Mouse (Mus musculus): ENCODE results near the gene Ovol1. TPM values are rescaled to one million over a fixed set of nuclear protein-coding genes. Genes with fewer than 3 reads are reported as not detected.

Gene Ovol1
- polyA plus RNA-seq (2016; fragmentation: Nextera tagmentation; extraction: Ambion mirVana), result 0.08 and 0.14 TPM in 2 replicates

- Histone ChIP-seq H3K9ac (replicated peaks) (no peak within 1 kb of the TSS), H3K27me3 (peaks cover 95% of the 10 kb centered on the region), H3K27ac (replicated peaks) (no peak within 1 kb of the TSS), H3K4me2 (replicated peaks) (peak within 1 kb of the TSS; percentile 51), H3K4me3 (peak within 1 kb of the TSS; percentile 34), H3K4me1 (peaks cover 14% of the 10 kb centered on the region), H3K9me3 (no peaks in the 10 kb centered on the region), H3K36me3 (no peaks in the 10 kb centered on the region)
- WGBS, result under 1% methylated on average over 57 of the region's 57 CpGs
- ATAC-seq (ENCODE audit: low FRiP score, low read depth), result no peak
Observed at GRCm38 (mm10) chr19:5560457-5561041, at the start of gene Ovol1. TSS of gene Ovol1 (minus strand) at chr19:5560646.

GRCm38 (mm10) chr19:5609547-5610404 lies 49.3 kb upstream of the Ovol1 start, which contains the start of gene Kat5:
TSS of gene Kat5 (minus strand) at chr19:5610237.
- peaks cover 42% of the 10 kb centered on the region for H3K36me3 ChIP-seq
- H3K9me3 ChIP-seq, result no peaks in the 10 kb centered on the region
- H3K4me3 ChIP-seq, result peak within 1 kb of the TSS; percentile 74
- under 1% methylated on average over 52 of the region's 55 CpGs for WGBS
- peak within 1 kb of the TSS; percentile 79 for H3K9ac ChIP-seq (replicated peaks)
- peak; percentile 93 for ATAC-seq (ENCODE audit: low FRiP score, low read depth)
- peaks cover 25% of the 10 kb centered on the region for H3K4me1 ChIP-seq
- H3K27me3 ChIP-seq, result peaks cover 6% of the 10 kb centered on the region; the same call in 1 of the 2 replicates
- peak within 1 kb of the TSS; percentile 99 for H3K27ac ChIP-seq (replicated peaks)
- H3K4me2 ChIP-seq (replicated peaks), result peak within 1 kb of the TSS; percentile 57

- Histone ChIP-seq H3K4me3 (peak overlapping the region; percentile 74), H3K9ac (replicated peaks) (peak overlapping the region; percentile 79), H3K9me3 (no peaks in the 10 kb centered on the region), H3K27ac (replicated peaks) (peak overlapping the region; percentile 99), H3K4me1 (peaks cover 25% of the 10 kb centered on the region), H3K27me3 (peaks cover 5% of the 10 kb centered on the region; the same call in 1 of the 2 replicates), H3K36me3 (peaks cover 48% of the 10 kb centered on the region), H3K4me2 (replicated peaks) (peak overlapping the region; percentile 57)
- no peak for ATAC-seq (ENCODE audit: low FRiP score, low read depth)
- WGBS, result 66% methylated on average over 10 of the region's 10 CpGs
Observed at GRCm38 (mm10) chr19:5609171-5609546, 48.7 kb upstream of the Ovol1 start.

- Histone ChIP-seq H3K4me1 (peaks cover 28% of the 10 kb centered on the region), H3K4me2 (replicated peaks) (peak overlapping the region; percentile 57), H3K9me3 (no peaks in the 10 kb centered on the region), H3K36me3 (peaks cover 53% of the 10 kb centered on the region), H3K27ac (replicated peaks) (peak overlapping the region; percentile 99; the same call in 1 of the 2 replicates), H3K27me3 (peaks cover 5% of the 10 kb centered on the region; the same call in 1 of the 2 replicates), H3K9ac (replicated peaks) (peak overlapping the region; percentile 79), H3K4me3 (peak overlapping the region; percentile 74)
- ATAC-seq (ENCODE audit: low FRiP score, low read depth), result no peak
- WGBS, result 97% methylated on average over 13 of the region's 13 CpGs
Observed at GRCm38 (mm10) chr19:5608707-5609106, 48.3 kb upstream of the Ovol1 start.

GRCm38 (mm10) chr19:5607705-5608410 lies 47.4 kb upstream of the Ovol1 start:
- Histone ChIP-seq H3K9me3 (no peaks in the 10 kb centered on the region), H3K4me3 (0 out of 2 replicates have a peak overlapping the region, but pooled peaks have one; percentile 74), H3K4me1 (peaks cover 37% of the 10 kb centered on the region), H3K27ac (replicated peaks) (no peak overlapping the region), H3K27me3 (no peaks in the 10 kb centered on the region), H3K36me3 (peaks cover 61% of the 10 kb centered on the region), H3K9ac (replicated peaks) (no peak overlapping the region), H3K4me2 (replicated peaks) (0 out of 2 replicates have a peak overlapping the region, but pooled peaks have one; percentile 57)
- no peak for ATAC-seq (ENCODE audit: low FRiP score, low read depth)
- 97% methylated on average over 26 of the region's 26 CpGs for WGBS

GRCm38 (mm10) chr19:5606196-5606595 lies 45.8 kb upstream of the Ovol1 start:
- WGBS, result 87% methylated on average over 8 of the region's 8 CpGs
- Histone ChIP-seq H3K9ac (replicated peaks) (no peak overlapping the region), H3K4me1 (peaks cover 47% of the 10 kb centered on the region), H3K4me3 (no peak overlapping the region), H3K36me3 (peaks cover 63% of the 10 kb centered on the region), H3K27me3 (no peaks in the 10 kb centered on the region), H3K9me3 (no peaks in the 10 kb centered on the region), H3K27ac (replicated peaks) (no peak overlapping the region), H3K4me2 (replicated peaks) (no peak overlapping the region)
- ATAC-seq (ENCODE audit: low FRiP score, low read depth), result no peak

GRCm38 (mm10) chr19:5605126-5605525 lies 44.7 kb upstream of the Ovol1 start:
- Histone ChIP-seq H3K27me3 (no peaks in the 10 kb centered on the region), H3K27ac (replicated peaks) (no peak overlapping the region), H3K9ac (replicated peaks) (no peak overlapping the region), H3K4me3 (no peak overlapping the region), H3K4me1 (peaks cover 38% of the 10 kb centered on the region), H3K36me3 (peaks cover 63% of the 10 kb centered on the region), H3K4me2 (replicated peaks) (no peak overlapping the region), H3K9me3 (no peaks in the 10 kb centered on the region)
- WGBS, result 95% methylated on average over 7 of the region's 7 CpGs
- ATAC-seq (ENCODE audit: low FRiP score, low read depth), result no peak

GRCm38 (mm10) chr19:5603664-5604063 lies 43.2 kb upstream of the Ovol1 start:
- no peaks in the 10 kb centered on the region for H3K27me3 ChIP-seq
- H3K36me3 ChIP-seq, result peaks cover 59% of the 10 kb centered on the region
- no peak overlapping the region for H3K4me2 ChIP-seq (replicated peaks)
- no peak overlapping the region for H3K27ac ChIP-seq (replicated peaks)
- no peaks in the 10 kb centered on the region for H3K9me3 ChIP-seq
- H3K4me3 ChIP-seq, result no peak overlapping the region
- no peak for ATAC-seq (ENCODE audit: low FRiP score, low read depth)
- WGBS, result 88% methylated on average over 7 of the region's 7 CpGs
- peaks cover 31% of the 10 kb centered on the region for H3K4me1 ChIP-seq
- H3K9ac ChIP-seq (replicated peaks), result no peak overlapping the region

GRCm38 (mm10) chr19:5601752-5602541 lies 41.5 kb upstream of the Ovol1 start, which contains the start of gene Rnaseh2c:
TSS of gene Rnaseh2c (plus strand) at chr19:5601873.
- Histone ChIP-seq H3K27ac (replicated peaks) (peak within 1 kb of the TSS; percentile 87), H3K9ac (replicated peaks) (peak within 1 kb of the TSS; percentile 95), H3K4me1 (peaks cover 23% of the 10 kb centered on the region), H3K27me3 (no peaks in the 10 kb centered on the region), H3K4me2 (replicated peaks) (peak within 1 kb of the TSS; percentile 81), H3K4me3 (peak within 1 kb of the TSS; percentile 92), H3K36me3 (peaks cover 42% of the 10 kb centered on the region), H3K9me3 (no peaks in the 10 kb centered on the region)
- WGBS, result under 1% methylated on average over 64 of the region's 64 CpGs
- ATAC-seq (ENCODE audit: low FRiP score, low read depth), result peak; percentile 89

DNA sequence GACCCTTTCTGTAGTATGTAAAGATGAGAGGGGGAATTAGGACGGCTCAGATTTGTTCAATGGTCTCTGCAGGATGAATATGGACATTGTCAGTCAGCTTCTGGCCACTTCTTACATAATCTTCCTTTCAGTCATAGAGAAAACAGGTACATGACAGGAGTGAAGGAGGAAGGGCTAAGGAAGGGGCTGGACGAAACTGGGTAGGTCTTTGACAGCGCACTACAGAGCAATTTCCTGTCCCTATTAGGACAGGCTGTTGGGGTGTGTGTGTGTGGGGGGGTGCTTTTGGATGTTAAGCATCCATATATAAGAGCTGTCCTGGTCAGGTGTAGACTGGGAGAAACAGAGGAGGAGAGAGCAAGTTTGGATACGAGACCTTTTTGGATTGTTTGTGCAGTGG lies 38.8 kb upstream of the Ovol1 start:
- H3K9ac ChIP-seq (replicated peaks), result no peak overlapping the region

GRCm38 (mm10) chr19:5591888-5592287 lies 31.4 kb upstream of the Ovol1 start:
- 89% methylated on average over 6 of the region's 6 CpGs for WGBS
- H3K9me3 ChIP-seq, result no peaks in the 10 kb centered on the region
- H3K27me3 ChIP-seq, result no peaks in the 10 kb centered on the region; the same call in 1 of the 2 replicates
- ATAC-seq (ENCODE audit: low FRiP score, low read depth), result no peak
- H3K9ac ChIP-seq (replicated peaks), result no peak overlapping the region
- no peak overlapping the region for H3K4me3 ChIP-seq
- H3K4me2 ChIP-seq (replicated peaks), result no peak overlapping the region
- H3K4me1 ChIP-seq, result no peaks in the 10 kb centered on the region
- no peak overlapping the region for H3K27ac ChIP-seq (replicated peaks)
- H3K36me3 ChIP-seq, result no peaks in the 10 kb centered on the region

More for the DNA sequence above, 38.8 kb upstream of the Ovol1 start:
- H3K4me2 ChIP-seq (replicated peaks), result no peak overlapping the region
- no peaks in the 10 kb centered on the region; the same call in 1 of the 2 replicates for H3K27me3 ChIP-seq
- H3K27ac ChIP-seq (replicated peaks), result no peak overlapping the region
- H3K4me3 ChIP-seq, result no peak overlapping the region
- 80% methylated on average over 4 of the region's 4 CpGs for WGBS
- H3K4me1 ChIP-seq, result peaks cover 23% of the 10 kb centered on the region
- H3K36me3 ChIP-seq, result peaks cover 15% of the 10 kb centered on the region
- no peak for ATAC-seq (ENCODE audit: low FRiP score, low read depth)
- no peaks in the 10 kb centered on the region for H3K9me3 ChIP-seq

Data from midbrain, embryonic 12.5 days (tissue).